Mouse (Mus musculus): ENCODE measurements around the gene Socs7. TPM values are rescaled to one million over a fixed set of nuclear protein-coding genes. Genes with fewer than 3 reads are reported as not detected.

Gene Socs7
- polyA plus RNA-seq, 1 experiment, result 9.2 TPM

DNA sequence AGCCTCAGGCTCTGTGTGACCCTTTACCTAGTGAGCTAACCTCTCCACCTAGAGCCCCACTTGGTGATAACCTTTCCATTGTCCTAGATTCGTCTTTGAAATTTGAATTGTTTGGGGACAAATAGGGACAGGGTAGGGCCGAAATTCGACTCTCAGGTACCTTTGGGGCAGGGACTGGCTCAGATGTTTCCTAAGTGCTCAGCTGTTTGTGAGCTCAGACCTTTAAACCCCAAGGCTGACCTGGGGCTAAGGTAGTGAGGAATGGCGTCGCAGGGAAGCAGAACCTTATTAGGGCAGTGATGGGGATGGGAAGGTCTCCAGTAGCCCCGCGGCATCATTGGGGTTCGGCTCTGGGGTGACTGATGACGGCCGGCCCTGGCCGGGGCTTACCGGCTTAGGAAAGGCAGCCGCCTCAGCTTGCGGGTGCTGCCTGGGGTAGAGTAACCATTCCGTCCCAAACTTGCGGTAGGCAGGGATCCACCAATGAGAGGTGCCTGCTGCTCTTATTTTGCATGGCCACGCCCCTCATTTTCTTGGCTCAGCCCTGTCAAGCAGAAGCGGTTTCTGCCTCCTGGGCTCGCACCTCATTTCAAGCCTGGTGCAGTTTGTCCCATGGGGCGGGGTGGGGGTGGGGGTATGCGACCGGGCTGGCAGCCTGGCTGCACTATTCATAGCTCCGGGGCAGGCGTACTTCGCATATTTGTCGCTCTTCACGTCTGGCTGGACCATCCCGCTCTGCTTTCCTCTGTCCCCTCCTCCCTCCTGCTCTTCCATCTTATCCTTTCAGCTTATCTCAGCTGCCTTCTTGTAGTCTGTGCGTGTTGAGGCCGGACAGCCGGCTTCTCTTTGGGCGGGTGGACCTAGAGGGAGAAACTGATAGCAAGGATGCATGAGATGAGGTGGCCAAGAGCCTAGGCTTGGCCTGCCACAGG is 65.7 kb downstream of the Socs7 start:
- TF ChIP-seq POLR2A (IDR thresholded peaks at IDR 0.05; ENCODE audit: borderline replicate concordance, low read depth, low read length) (no peak), CTCF (IDR thresholded peaks at IDR 0.05; ENCODE audit: low read depth, low read length) (no peak)
- no peak overlapping the region for H3K27ac ChIP-seq (ENCODE audit: insufficient read depth, low read depth, low read length)
- H3K4me1 ChIP-seq (ENCODE audit: control insufficient read depth, insufficient read depth, low read length), result peaks cover 6% of the 10 kb centered on the region
- peak overlapping the region; percentile 0; the same call in 1 of the 2 replicates for H3K4me3 ChIP-seq (ENCODE audit: insufficient read depth, low read length)

GRCm38 (mm10) chr11:97428726-97429077 is 66.4 kb downstream of the Socs7 start:
- Histone ChIP-seq H3K27ac (ENCODE audit: insufficient read depth, low read depth, low read length) (no peak overlapping the region), H3K4me3 (ENCODE audit: insufficient read depth, low read length) (no peak overlapping the region), H3K4me1 (ENCODE audit: control insufficient read depth, insufficient read depth, low read length) (peaks cover 11% of the 10 kb centered on the region)
- TF ChIP-seq CTCF (IDR thresholded peaks at IDR 0.05; ENCODE audit: low read depth, low read length) (no peak), POLR2A (IDR thresholded peaks at IDR 0.05; ENCODE audit: borderline replicate concordance, low read depth, low read length) (no peak)

DNA sequence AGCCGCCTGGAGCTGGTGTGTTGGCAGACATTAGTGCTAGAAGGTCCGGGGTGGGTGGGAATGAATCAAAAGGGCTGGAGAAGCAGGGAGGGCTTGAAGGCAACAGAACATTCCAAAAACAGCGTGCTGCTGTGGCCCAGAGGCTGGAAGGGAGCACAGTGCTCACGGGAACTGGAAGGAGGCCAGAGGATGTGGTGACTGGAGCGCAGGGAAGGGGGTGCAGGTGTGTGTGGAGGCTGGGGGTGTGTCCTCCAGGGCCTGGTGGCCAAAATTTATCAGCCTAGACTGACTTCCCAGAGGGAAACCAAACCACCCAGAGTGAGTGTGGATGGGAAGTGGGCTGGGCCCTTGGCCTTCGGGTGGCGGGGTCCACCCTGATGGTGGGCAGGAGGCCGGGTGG is 67.3 kb downstream of the Socs7 start:
- H3K4me1 ChIP-seq (ENCODE audit: control insufficient read depth, insufficient read depth, low read length), result peaks cover 11% of the 10 kb centered on the region

DNA sequence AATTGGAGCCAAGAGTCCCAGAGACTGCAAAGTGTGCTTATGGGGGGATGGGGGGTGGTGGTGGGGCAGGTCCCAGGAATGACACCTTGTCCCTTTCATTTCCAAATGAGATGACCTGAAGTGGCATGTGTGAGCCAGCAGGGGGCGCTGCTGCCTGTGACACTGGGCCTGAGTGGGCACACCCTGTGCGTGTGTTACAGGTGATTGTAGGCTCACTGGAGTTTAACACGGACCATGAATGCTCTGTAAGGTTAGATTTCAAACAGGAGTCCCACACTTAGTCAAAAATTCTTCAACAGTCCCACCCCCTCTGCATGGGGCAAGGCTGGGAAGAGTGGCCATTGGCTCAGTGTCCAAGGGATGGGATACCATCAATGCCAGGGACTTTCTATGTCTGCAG is 69.7 kb downstream of the Socs7 start:
- no peak overlapping the region for H3K27ac ChIP-seq (ENCODE audit: insufficient read depth, low read depth, low read length)
- H3K4me1 ChIP-seq (ENCODE audit: control insufficient read depth, insufficient read depth, low read length), result peaks cover 23% of the 10 kb centered on the region
- H3K4me3 ChIP-seq (ENCODE audit: insufficient read depth, low read length), result no peak overlapping the region
- no peak for TF ChIP-seq POLR2A (IDR thresholded peaks at IDR 0.05; ENCODE audit: borderline replicate concordance, low read depth, low read length)
- peak; percentile 96 for TF ChIP-seq CTCF (IDR thresholded peaks at IDR 0.05; ENCODE audit: low read depth, low read length)

More for the DNA sequence above, 67.3 kb downstream of the Socs7 start:
- TF ChIP-seq CTCF (IDR thresholded peaks at IDR 0.05; ENCODE audit: low read depth, low read length), result no peak
- TF ChIP-seq POLR2A (IDR thresholded peaks at IDR 0.05; ENCODE audit: borderline replicate concordance, low read depth, low read length), result no peak
- H3K4me3 ChIP-seq (ENCODE audit: insufficient read depth, low read length), result no peak overlapping the region
- no peak overlapping the region for H3K27ac ChIP-seq (ENCODE audit: insufficient read depth, low read depth, low read length)

- H3K4me1 ChIP-seq (ENCODE audit: control insufficient read depth, insufficient read depth, low read length), result peaks cover 33% of the 10 kb centered on the region
- no peak overlapping the region for H3K27ac ChIP-seq (ENCODE audit: insufficient read depth, low read depth, low read length)
- no peak overlapping the region for H3K4me3 ChIP-seq (ENCODE audit: insufficient read depth, low read length)
- no peak for TF ChIP-seq POLR2A (IDR thresholded peaks at IDR 0.05; ENCODE audit: borderline replicate concordance, low read depth, low read length)
- no peak for TF ChIP-seq CTCF (IDR thresholded peaks at IDR 0.05; ENCODE audit: low read depth, low read length)
Measured at GRCm38 (mm10) chr11:97432983-97433539, 70.7 kb downstream of the Socs7 start.

GRCm38 (mm10) chr11:97434121-97434520 is 71.8 kb downstream of the Socs7 start:
- TF ChIP-seq CTCF (IDR thresholded peaks at IDR 0.05; ENCODE audit: low read depth, low read length) (no peak), POLR2A (IDR thresholded peaks at IDR 0.05; ENCODE audit: borderline replicate concordance, low read depth, low read length) (no peak)
- H3K4me1 ChIP-seq (ENCODE audit: control insufficient read depth, insufficient read depth, low read length), result peaks cover 33% of the 10 kb centered on the region

GRCm38 (mm10) chr11:97434704-97435454 is 72.5 kb downstream of the Socs7 start:
- Histone ChIP-seq H3K4me1 (ENCODE audit: control insufficient read depth, insufficient read depth, low read length) (peaks cover 33% of the 10 kb centered on the region), H3K27ac (ENCODE audit: insufficient read depth, low read depth, low read length) (peak overlapping the region; percentile 95), H3K4me3 (ENCODE audit: insufficient read depth, low read length) (peak overlapping the region; percentile 60)
- TF ChIP-seq CTCF (IDR thresholded peaks at IDR 0.05; ENCODE audit: low read depth, low read length), result peak; percentile 67
- no peak for TF ChIP-seq POLR2A (IDR thresholded peaks at IDR 0.05; ENCODE audit: borderline replicate concordance, low read depth, low read length)

More at GRCm38 (mm10) chr11:97434121-97434520, 71.8 kb downstream of the Socs7 start:
- H3K4me3 ChIP-seq (ENCODE audit: insufficient read depth, low read length), result no peak overlapping the region
- H3K27ac ChIP-seq (ENCODE audit: insufficient read depth, low read depth, low read length), result no peak overlapping the region

DNA sequence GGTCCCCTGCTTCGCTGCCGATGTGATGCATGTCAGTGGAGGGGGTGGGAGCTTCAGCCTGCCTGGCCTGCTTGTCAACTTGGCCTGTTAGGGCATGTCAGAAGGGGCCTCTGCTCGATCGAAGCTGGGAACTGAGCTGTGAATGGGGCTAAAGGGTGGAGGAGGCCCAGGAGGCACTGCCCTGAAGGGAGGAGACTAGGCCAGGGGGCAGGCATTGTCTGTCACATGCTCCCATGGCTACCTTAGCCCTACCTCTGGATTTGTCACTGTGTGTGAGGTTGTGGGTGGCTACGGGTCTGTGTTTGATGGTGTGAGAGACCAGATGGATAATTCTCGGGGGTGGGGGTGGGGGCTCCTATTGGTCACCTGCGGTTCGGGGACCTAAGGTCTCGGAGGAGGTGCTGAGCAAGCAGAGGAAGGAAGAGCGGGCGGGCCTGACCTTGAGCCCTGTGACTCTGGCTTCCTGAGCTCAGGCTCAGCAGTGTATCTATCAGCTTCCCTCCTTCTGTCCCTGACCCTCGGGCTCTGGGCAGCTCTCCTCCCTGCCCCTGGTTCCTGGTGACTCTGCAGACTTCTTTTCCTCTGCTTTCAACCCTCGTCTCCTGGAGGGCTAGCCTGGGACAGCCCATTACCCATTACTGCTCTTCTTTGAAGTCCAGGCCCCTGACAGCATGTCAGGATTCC is 73.6 kb downstream of the Socs7 start:
- H3K27ac ChIP-seq (ENCODE audit: insufficient read depth, low read depth, low read length), result peak overlapping the region; percentile 95
- H3K4me3 ChIP-seq (ENCODE audit: insufficient read depth, low read length), result peak overlapping the region; percentile 60
- TF ChIP-seq POLR2A (IDR thresholded peaks at IDR 0.05; ENCODE audit: borderline replicate concordance, low read depth, low read length) (no peak), CTCF (IDR thresholded peaks at IDR 0.05; ENCODE audit: low read depth, low read length) (no peak)
- peaks cover 38% of the 10 kb centered on the region for H3K4me1 ChIP-seq (ENCODE audit: control insufficient read depth, insufficient read depth, low read length)

DNA sequence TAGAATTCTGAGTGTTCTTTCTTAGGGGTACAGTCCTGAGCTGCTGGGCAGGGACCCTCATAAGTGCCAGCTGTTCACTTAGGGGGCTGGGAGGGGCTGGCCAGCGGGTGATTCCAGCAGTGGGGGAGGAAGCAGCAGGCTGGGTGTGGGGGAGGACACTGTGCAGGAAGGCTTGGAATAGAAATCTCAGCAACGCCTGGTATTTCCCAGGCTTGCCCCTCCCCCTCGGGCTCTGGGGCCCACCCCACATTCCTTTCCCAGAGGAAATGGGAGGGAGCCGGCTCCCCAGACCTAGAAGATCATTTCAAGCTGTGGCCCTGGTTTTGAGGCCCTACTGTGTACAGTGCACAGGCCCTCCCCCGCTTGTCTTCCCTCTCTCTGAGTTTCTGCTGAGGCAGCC is 75.4 kb downstream of the Socs7 start:
- peak overlapping the region; percentile 6; the same call in 1 of the 2 replicates for H3K27ac ChIP-seq (ENCODE audit: insufficient read depth, low read depth, low read length)
- peaks cover 39% of the 10 kb centered on the region for H3K4me1 ChIP-seq (ENCODE audit: control insufficient read depth, insufficient read depth, low read length)
- no peak overlapping the region for H3K4me3 ChIP-seq (ENCODE audit: insufficient read depth, low read length)
- no peak for TF ChIP-seq POLR2A (IDR thresholded peaks at IDR 0.05; ENCODE audit: borderline replicate concordance, low read depth, low read length)
- no peak for TF ChIP-seq CTCF (IDR thresholded peaks at IDR 0.05; ENCODE audit: low read depth, low read length)
